Mouse (Mus musculus): Measurements from ENCODE around the gene H1foo. TPM values are rescaled to one million over a fixed set of nuclear protein-coding genes. Genes with fewer than 3 reads are reported as not detected.

H1foo gene
- not detected in 2 replicates for polyA plus RNA-seq (2011; ENCODE audit: insufficient read length, low read depth, missing spikeins)

DNA sequence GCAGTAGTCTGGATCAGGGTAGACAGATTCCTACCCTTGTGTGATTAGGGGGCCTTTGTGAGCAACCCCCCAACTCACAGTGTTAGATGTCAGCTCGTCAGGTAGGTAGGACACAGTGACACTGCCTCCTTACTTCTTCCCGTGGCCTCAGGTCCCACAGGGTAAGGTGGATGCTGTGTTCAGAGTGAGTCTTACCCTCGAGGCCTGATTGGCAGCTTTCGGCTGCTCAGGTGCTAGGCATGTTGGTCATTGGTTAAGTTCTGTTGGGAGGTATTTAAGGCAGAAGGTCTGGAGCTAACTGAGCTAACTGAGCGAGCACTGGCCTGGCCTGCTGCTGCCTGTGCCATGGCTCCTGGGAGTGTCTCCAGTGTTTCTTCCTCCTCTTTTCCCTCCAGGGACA is at the start of gene H1foo:
Gene H1foo, plus strand, starts transcription at position 301 of the 400 bp plus-strand sequence.
- peaks cover 10% of the 10 kb centered on the region for H3K4me1 ChIP-seq (ENCODE audit: control insufficient read depth, insufficient read depth, low read length)
- peak within 1 kb of the TSS; percentile 41; the same call in 1 of the 2 replicates for H3K27ac ChIP-seq (ENCODE audit: insufficient read depth, low read length)
- TF ChIP-seq POLR2A (IDR thresholded peaks at IDR 0.05; ENCODE audit: low read depth, low read length): no peak
- TF ChIP-seq CTCF (IDR thresholded peaks at IDR 0.05; ENCODE audit: borderline replicate concordance, insufficient read depth, low read length): no peak
- H3K4me3 ChIP-seq (ENCODE audit: insufficient read depth, low read length): no peak within 1 kb of the TSS

DNA sequence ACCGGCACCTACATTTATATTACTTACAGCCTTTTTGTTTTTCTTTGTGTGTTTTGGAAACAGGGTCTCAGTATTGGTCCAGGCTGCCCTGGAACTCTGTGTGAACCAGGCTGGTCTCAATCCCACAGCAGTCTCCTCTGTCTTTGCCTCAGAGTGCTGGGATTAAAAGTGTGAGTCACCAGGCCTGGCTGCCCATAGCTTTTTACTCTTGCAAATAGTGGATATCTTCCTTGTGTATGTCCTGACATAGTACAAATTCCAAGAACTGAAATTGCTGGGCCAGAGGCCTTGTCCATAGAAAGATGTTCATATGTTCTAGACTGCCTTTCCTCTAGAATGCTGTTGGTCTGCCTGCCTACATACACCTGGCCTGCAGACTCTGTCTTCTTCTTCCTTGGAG is 48.4 kb upstream of the H1foo start:
- Histone ChIP-seq H3K4me3 (ENCODE audit: insufficient read depth, low read length) (no peak overlapping the region), H3K4me1 (ENCODE audit: control insufficient read depth, insufficient read depth, low read length) (peaks cover 11% of the 10 kb centered on the region), H3K27ac (ENCODE audit: insufficient read depth, low read length) (peak overlapping the region; percentile 27; the same call in 1 of the 2 replicates)
- TF ChIP-seq CTCF (IDR thresholded peaks at IDR 0.05; ENCODE audit: borderline replicate concordance, insufficient read depth, low read length) (no peak), POLR2A (IDR thresholded peaks at IDR 0.05; ENCODE audit: low read depth, low read length) (no peak)

DNA sequence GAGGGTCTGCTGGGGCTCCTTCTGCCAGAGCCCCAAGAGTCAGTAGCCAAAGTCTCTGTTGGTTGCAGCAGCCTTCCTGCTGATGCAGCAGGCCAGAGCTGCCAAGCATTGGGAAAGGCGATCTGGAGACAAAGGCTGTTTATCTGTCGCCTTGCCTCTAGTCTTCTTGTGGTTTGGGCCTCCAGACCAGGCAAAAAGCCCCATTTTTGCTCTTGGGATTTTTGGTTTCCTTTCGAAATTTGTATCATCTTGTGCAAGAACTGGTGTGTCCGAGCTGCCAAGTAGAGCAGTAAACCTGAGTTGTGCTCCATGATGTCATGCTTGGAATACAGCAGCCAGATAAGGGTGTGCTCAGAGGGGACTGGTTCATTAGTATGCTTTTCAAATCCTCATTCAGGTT is 47.6 kb upstream of the H1foo start:
- TF ChIP-seq CTCF (IDR thresholded peaks at IDR 0.05; ENCODE audit: borderline replicate concordance, insufficient read depth, low read length): no peak
- TF ChIP-seq POLR2A (IDR thresholded peaks at IDR 0.05; ENCODE audit: low read depth, low read length): no peak
- Histone ChIP-seq H3K27ac (ENCODE audit: insufficient read depth, low read length) (peak overlapping the region; percentile 27; the same call in 1 of the 2 replicates), H3K4me3 (ENCODE audit: insufficient read depth, low read length) (no peak overlapping the region), H3K4me1 (ENCODE audit: control insufficient read depth, insufficient read depth, low read length) (peaks cover 16% of the 10 kb centered on the region)

DNA sequence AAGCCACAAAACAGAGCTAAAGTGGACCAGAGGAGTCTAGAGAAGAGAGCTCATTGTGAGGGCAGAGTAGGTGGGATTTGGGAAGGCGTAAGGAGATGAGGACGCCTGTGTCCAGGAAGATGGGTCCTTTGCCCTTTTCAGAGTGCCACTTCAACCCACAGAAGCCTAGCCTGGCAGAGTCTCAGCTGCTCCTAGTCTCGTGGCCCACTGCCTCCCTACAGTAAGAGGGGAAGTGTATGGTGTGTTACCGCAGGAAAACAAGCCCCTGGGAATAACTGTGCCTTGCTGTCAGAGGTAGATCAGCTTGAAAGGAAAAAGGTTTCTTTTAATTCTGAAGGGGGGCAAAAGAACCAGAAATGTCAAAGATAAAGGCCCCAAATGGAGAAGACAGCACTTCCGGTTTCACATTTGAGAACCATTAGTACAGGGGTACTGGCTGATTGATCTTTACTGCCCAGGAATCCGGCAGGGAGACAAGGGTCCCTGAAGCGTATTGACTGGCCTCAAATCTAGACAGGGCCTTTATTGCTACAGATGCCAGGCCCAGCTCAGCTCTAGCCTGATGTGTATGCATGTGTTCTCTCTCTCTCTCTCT is 46.7 kb upstream of the H1foo start:
- peaks cover 17% of the 10 kb centered on the region for H3K4me1 ChIP-seq (ENCODE audit: control insufficient read depth, insufficient read depth, low read length)
- no peak overlapping the region for H3K4me3 ChIP-seq (ENCODE audit: insufficient read depth, low read length)
- TF ChIP-seq CTCF (IDR thresholded peaks at IDR 0.05; ENCODE audit: borderline replicate concordance, insufficient read depth, low read length) (no peak), POLR2A (IDR thresholded peaks at IDR 0.05; ENCODE audit: low read depth, low read length) (no peak)
- H3K27ac ChIP-seq (ENCODE audit: insufficient read depth, low read length): no peak overlapping the region

DNA sequence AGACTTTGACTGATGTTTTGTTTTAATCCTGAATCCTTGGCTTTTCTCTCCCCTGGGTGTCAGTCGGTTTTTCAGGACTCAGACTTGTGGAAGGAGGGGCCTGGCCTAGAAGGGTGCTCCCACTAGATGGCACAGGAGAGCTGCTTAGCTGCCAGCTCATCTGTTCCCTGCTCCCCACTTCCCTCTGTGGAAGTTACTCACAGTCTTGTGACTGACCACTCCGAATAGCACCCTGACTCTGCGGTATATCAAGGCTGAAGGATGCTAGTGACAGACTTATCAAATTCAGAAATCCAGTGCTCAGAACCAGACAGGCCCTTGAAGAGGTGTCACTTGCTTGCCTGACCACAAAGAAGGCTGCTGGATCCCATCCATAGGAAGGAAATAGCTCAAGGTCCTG is 43.7 kb upstream of the H1foo start:
- Histone ChIP-seq H3K4me3 (ENCODE audit: insufficient read depth, low read length) (no peak overlapping the region), H3K4me1 (ENCODE audit: control insufficient read depth, insufficient read depth, low read length) (peaks cover 17% of the 10 kb centered on the region), H3K27ac (ENCODE audit: insufficient read depth, low read length) (peak overlapping the region; percentile 68)
- TF ChIP-seq POLR2A (IDR thresholded peaks at IDR 0.05; ENCODE audit: low read depth, low read length): no peak
- TF ChIP-seq CTCF (IDR thresholded peaks at IDR 0.05; ENCODE audit: borderline replicate concordance, insufficient read depth, low read length): peak; percentile 92

DNA sequence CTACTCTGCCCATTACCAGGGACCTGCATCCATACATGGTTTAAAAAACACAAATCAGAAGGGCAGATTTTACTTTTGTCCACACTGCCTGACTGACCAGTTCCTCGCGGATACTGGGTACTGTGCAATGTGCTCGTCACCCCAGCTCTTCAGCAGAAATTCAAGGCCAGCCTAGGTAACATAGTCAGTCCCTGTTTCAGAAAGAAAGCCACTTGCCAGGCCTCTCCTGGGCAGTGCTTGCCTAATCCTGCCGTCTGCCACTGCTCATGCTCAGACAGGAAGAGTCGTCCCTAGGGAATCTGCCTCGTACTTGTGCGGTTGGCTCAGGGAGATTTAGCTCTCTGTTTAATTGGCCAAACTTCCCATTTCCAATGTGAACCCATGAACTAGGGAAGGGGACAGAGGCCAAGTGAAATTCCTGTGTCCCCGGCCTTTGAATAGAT is 43.2 kb upstream of the H1foo start:
- Histone ChIP-seq H3K4me1 (ENCODE audit: control insufficient read depth, insufficient read depth, low read length) (peaks cover 17% of the 10 kb centered on the region), H3K27ac (ENCODE audit: insufficient read depth, low read length) (peak overlapping the region; percentile 68), H3K4me3 (ENCODE audit: insufficient read depth, low read length) (no peak overlapping the region)
- TF ChIP-seq POLR2A (IDR thresholded peaks at IDR 0.05; ENCODE audit: low read depth, low read length): no peak
- TF ChIP-seq CTCF (IDR thresholded peaks at IDR 0.05; ENCODE audit: borderline replicate concordance, insufficient read depth, low read length): no peak

DNA sequence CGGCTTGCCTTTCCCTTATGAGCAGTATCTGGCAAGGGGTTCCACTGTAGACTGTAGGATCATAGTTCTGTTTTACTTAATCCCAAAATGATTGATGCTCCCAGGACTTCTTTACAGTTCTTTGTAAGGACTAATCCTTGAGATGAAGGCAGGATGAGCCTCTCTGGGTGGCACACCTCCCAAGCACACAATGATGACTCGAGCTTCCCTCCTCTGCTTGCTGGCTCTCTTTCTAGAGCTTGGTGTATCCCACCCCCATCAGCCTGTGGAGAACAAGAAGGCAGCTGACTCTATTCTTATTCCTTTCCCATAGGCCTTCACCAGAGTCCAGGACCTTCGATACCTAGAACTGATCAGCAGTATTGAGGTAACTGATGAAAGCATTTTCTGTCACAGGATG is 42.2 kb upstream of the H1foo start:
- TF ChIP-seq CTCF (IDR thresholded peaks at IDR 0.05; ENCODE audit: borderline replicate concordance, insufficient read depth, low read length) (no peak), POLR2A (IDR thresholded peaks at IDR 0.05; ENCODE audit: low read depth, low read length) (no peak)
- peaks cover 17% of the 10 kb centered on the region for H3K4me1 ChIP-seq (ENCODE audit: control insufficient read depth, insufficient read depth, low read length)
- no peak overlapping the region for H3K27ac ChIP-seq (ENCODE audit: insufficient read depth, low read length)
- no peak overlapping the region for H3K4me3 ChIP-seq (ENCODE audit: insufficient read depth, low read length)

DNA sequence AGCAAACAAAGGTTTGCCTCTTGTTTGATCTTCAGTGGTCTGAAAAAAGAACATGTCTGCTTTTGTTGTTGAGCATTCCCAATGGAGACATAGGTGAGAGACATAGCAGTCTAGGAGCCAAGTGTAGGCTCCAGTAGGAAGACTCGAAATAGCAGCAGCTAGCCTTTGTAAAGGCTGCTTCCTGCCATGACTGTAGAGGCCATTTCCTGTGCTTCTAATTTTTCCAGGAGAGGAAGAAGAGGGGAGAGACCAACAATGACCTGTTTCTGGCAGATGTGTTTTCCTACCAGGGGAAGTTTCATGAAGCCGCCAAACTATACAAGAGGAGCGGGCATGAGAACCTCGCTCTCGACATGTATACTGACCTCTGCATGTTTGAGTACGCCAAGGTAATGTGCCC is 39.2 kb upstream of the H1foo start:
- Histone ChIP-seq H3K4me3 (ENCODE audit: insufficient read depth, low read length) (no peak overlapping the region), H3K27ac (ENCODE audit: insufficient read depth, low read length) (no peak overlapping the region), H3K4me1 (ENCODE audit: control insufficient read depth, insufficient read depth, low read length) (peaks cover 13% of the 10 kb centered on the region)
- no peak for TF ChIP-seq POLR2A (IDR thresholded peaks at IDR 0.05; ENCODE audit: low read depth, low read length)
- TF ChIP-seq CTCF (IDR thresholded peaks at IDR 0.05; ENCODE audit: borderline replicate concordance, insufficient read depth, low read length): no peak

DNA sequence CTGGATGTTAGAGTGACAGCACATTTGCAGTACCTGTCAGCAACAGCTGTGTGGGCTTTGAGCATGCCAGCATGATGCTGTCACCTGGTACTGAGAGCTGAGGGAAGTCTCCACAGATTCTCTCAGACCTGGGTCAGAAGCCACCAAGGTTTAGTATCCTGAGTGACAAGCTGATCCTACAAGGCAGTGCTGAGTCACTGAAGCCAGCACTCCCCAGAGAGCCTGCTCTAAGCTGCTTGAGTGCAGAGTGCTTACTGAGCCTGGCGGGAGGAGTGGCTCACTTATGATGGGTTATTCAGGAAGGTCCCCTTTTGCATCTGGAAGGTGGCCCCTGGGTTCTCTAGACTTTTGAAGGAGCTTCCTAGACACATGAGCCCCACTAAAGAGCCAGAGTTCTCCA is 38.3 kb upstream of the H1foo start:
- H3K4me1 ChIP-seq (ENCODE audit: control insufficient read depth, insufficient read depth, low read length): peaks cover 10% of the 10 kb centered on the region

DNA sequence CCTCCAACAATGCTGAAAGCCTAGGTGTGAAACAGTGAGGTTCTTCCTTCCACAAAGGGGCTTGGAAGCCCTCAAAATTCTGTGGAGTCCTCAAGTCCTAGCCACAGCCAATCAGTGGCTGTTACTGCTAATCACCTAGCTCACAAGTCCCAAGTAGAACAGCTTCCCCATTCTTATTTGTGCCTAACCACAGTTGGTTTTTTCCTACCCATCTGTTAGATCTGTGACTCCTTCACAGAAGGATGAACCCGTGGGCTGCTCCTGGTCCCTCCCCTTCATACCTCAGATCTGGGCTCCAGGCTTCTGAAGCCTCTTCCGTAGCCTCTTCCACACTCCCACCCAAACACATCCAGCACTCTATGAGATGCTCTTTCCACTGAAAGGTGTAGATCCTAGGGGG is 37.9 kb upstream of the H1foo start:
- Histone ChIP-seq H3K4me3 (ENCODE audit: insufficient read depth, low read length) (no peak overlapping the region), H3K4me1 (ENCODE audit: control insufficient read depth, insufficient read depth, low read length) (peaks cover 5% of the 10 kb centered on the region; the same call in 1 of the 2 replicates), H3K27ac (ENCODE audit: insufficient read depth, low read length) (no peak overlapping the region)
- TF ChIP-seq CTCF (IDR thresholded peaks at IDR 0.05; ENCODE audit: borderline replicate concordance, insufficient read depth, low read length) (no peak), POLR2A (IDR thresholded peaks at IDR 0.05; ENCODE audit: low read depth, low read length) (no peak)

More for the DNA sequence above, 38.3 kb upstream of the H1foo start:
- H3K27ac ChIP-seq (ENCODE audit: insufficient read depth, low read length): no peak overlapping the region
- no peak overlapping the region for H3K4me3 ChIP-seq (ENCODE audit: insufficient read depth, low read length)
- no peak for TF ChIP-seq POLR2A (IDR thresholded peaks at IDR 0.05; ENCODE audit: low read depth, low read length)

All from embryonic fibroblast, embryonic 13.5 days (primary cell).